Mouse (Mus musculus): Measurements from ENCODE around the gene H1f0. TPM values are rescaled to one million over a fixed set of nuclear protein-coding genes. Genes with fewer than 3 reads are reported as not detected.
A peak's percentile ranks its signal among the peaks of the same experiment; 100 is the strongest.

Gene H1f0
- total RNA-seq (2021) = 10 to 100 TPM; 71.1 to 87.4 TPM
- long read RNA-seq, experiment 1, transcript H1f0-201 (1 exons, 2,055 nt) = major isoform, 81 of 82 reads
- long read RNA-seq, experiment 1, partial matches to known transcripts = 0 of 82 reads
- long read RNA-seq, experiment 1, other reads (novel, unspliced or antisense) = 1 of 82 reads
- long read RNA-seq, experiment 2, transcript H1f0-201 (1 exons, 2,055 nt) = major isoform, 91 of 91 reads
- long read RNA-seq, experiment 2, partial matches to known transcripts = 0 of 91 reads
- long read RNA-seq, experiment 2, other reads (novel, unspliced or antisense) = 0 of 91 reads

- intact Hi-C loops (cut with DNase I) = loop anchor here (2.0 kb wide), 1 partner anchor 41 kb away; no protein-coding TSS in a partner anchor
- peak; percentile 93 to 95 for DNase-seq
These were observed at the start of gene H1f0 for GRCm38 (mm10) chr15:79028237-79028738. Gene H1f0 (plus strand): TSS chr15:79028450.

DNA sequence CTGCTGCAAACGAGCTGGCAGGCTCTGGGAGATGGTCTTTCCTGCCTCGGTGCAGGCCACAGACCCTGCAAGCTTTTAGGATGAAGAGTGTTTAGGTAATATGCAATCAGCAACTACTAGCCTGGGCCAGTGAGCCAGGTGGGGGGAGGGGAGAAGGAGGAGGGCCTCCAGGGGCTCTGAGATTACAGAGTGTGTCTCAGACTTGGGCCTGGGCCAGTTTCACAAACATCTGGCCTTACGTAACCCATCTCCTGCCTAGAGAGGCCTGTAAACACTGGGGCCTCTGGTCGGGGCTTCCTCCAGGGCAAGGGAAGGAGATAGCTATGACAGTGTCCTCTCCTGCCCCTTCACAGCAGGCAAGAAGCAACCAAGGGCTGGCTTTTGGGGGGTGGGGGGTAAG lies 49.4 kb upstream of the H1f0 start:
- peak; percentile 76 to 89 for DNase-seq
- intact Hi-C loops (cut with DNase I) = no loop called here

- intact Hi-C loops (cut with DNase I) = no loop called here
- DNase-seq = no peak
These were observed 48.2 kb upstream of the H1f0 start for GRCm38 (mm10) chr15:78980084-78980483.

DNA sequence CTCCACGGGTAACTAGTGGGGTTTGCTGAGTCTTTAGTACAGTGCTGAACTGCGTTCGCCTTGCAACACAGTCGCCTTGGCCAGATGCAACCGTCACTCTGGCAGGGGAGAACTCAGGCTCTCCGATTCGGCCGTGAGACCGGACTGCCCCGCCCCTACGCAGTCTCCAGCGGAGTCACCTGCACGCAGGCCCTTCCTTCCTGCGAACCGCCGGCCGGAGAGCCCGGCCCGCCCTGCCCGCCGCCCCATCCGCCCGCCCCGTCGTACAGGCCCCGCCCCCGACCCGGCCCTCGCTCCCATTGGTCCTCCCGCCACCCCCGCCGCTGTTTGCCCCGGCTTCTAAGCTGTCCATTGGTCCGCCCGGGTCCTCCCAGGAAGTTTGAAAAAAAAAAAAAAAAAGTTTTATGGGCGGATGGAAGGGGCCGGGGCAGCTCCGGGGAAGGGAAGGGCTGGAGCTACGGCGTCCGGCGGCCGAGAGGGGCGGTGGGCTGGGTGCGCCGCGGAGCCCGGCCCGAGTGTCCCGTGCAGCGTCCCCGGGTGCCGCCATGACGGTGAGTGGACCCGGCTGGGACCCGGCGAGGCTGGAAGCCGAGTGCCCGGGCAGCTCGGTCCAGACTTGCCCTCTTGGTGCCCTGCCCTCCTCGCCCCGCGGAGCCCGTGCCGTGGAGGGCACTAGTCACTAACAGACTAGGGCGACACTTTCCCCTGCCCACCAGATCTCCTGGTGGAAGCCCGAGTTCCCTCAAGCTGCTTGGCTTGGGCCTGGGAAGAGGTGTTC lies 45.4 kb upstream of the H1f0 start:
- DNase-seq = peak; percentile 78 to 90
- intact Hi-C loops (cut with DNase I) = no loop called here

GRCm38 (mm10) chr15:78983436-78984285 lies 44.6 kb upstream of the H1f0 start:
- intact Hi-C loops (cut with DNase I) = no loop called here
- DNase-seq = peak; percentile 50 to 55

- DNase-seq = no peak
- intact Hi-C loops (cut with DNase I) = no loop called here
These were observed 43.9 kb upstream of the H1f0 start for GRCm38 (mm10) chr15:78984286-78984778.

- intact Hi-C loops (cut with DNase I) = loop anchor here (2.0 kb wide), 1 partner anchor 42 kb away; the partner anchor contains the start of gene H1f0
- DNase-seq = peak; percentile 58 to 62
These were observed 41.6 kb upstream of the H1f0 start for GRCm38 (mm10) chr15:78986536-78987220.

GRCm38 (mm10) chr15:78988499-78988971 lies 39.7 kb upstream of the H1f0 start:
- peak; percentile 40 to 62 for DNase-seq
- intact Hi-C loops (cut with DNase I) = no loop called here

DNA sequence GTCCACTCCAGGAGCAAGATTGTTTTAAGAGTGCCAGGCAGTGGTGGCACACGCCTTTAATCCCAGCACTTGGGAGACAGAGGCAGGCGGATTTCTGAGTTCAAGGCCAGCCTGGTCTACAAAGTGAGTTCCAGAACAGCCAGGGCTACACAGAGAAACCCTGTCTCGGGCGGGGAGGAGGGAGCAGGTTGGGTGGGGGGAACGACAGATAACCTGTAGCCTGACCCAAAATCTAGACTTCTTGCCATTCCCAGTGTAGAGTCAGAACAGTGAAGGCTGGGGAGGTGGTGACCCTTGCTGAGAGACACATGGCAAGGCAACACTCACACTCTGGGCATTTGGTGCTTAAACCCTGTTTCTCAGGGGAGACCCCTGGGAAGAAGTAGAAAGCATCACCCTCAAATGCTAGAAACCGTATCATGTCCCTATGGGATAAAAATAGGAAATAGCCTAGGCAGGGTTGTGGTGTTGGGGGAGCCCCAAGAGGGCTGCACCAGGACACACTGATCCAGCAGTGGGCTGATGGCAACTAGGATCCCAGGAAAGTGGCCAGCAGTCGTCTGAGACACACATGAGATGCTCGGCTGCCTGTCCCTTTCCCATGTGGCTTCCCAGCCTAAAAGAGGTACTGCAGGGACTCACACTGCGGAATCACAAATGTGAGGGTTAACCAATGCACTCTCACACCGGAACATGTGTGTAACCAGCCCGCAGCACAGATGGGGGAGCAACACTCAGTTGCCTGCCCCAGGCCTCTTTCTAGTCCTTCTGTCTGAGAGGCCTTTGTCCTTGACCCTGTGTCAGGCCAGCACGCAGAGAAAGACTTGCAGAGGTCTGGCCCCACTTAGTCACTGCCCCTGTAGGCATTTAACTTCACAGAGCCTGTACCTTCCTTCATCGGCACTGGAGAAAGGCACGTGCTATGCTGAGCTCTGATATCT lies 38.8 kb upstream of the H1f0 start:
- no peak for DNase-seq
- intact Hi-C loops (cut with DNase I) = no loop called here

GRCm38 (mm10) chr15:78990093-78990463 lies 38.2 kb upstream of the H1f0 start:
- intact Hi-C loops (cut with DNase I) = no loop called here
- no peak for DNase-seq

DNA sequence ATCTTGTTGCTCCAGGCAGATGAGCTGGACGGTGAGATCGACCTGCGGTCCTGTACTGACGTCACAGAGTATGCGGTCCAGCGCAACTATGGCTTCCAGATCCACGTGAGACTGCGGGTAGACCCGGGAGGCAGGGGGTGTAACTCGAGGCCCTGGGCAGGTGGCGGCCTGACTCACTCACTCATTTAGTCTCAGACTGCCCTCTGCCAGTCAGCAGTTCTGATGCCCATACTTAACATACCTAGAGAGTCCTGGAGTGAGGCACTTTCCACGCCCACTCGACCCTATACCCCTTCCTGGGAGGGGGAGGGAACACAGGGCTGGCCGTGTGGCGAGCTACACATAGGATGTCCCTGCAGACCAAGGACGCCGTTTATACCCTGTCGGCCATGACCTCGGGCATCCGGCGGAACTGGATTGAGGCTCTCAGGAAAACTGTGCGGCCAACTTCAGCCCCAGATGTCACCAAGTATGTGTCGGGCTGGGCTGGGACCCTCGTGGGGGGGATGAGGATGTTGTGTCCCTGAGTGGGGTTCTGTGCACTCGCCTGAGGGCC lies 37.2 kb upstream of the H1f0 start:
- no peak for DNase-seq
- intact Hi-C loops (cut with DNase I) = no loop called here

- intact Hi-C loops (cut with DNase I) = no loop called here
- DNase-seq = no peak
These were observed 36.0 kb upstream of the H1f0 start for GRCm38 (mm10) chr15:78992235-78992634.

DNA sequence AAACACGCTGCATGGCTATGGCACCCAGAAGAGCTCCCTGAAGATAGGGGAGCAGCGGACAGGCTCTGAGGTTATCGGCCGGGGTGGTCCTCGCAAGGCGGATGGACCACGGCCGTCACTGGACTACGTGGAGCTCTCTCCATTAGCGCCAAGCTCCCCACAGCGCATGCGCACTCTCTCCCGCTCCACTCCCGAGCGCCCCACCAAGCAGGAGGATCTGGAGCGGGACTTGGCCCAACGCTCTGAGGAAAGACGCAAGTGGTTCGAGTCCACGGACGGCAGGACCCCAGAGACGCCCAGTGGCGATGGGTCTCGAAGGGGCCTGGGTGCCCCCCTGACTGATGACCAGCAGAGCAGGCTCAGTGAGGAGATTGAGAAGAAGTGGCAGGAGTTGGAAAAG lies 35.3 kb upstream of the H1f0 start:
- intact Hi-C loops (cut with DNase I) = no loop called here
- no peak for DNase-seq

DNA sequence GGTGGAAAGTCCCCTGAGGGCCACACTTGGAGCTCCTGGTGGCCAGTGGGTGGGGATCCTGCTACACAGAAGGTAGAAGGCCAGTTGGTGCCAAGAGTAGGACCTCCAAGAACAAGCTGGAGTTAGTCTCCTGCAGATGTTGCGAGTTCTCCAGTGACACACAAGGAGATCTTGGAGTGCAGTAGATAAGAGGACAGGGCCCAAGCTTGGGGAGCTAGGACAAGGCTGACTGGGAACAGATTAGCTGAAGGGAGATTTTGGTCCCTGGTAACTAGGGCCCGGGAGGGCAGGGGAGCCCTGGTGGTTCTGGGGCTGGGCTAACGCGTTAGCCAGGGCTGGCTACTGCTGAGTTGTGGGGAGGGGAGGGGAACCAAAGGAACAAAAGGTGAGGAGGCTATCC lies 32.3 kb upstream of the H1f0 start:
- no peak for DNase-seq
- intact Hi-C loops (cut with DNase I) = no loop called here

- intact Hi-C loops (cut with DNase I) = no loop called here
- no peak for DNase-seq
These were observed 31.6 kb upstream of the H1f0 start for GRCm38 (mm10) chr15:78996663-78997062.

DNA sequence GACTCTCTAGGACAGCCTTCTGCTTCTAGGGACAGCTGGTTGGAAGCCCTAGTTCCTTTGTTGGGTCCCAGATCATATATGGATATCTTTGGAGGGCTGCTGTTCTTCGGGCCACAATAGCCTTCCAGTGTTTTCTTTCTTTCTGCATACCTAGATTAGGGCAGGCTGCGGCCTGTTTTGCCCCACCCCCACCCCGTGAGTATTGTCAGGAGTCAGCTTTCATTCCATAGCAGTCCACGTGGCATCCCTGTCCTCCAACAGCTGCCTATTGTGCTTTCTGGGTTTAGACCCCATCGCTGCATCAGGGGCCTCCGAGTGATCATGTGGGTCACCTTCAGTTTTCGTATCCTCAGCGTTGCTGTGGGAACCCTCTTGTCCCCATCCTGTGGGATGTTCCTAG lies 29.9 kb upstream of the H1f0 start:
- DNase-seq = no peak
- intact Hi-C loops (cut with DNase I) = no loop called here

DNA sequence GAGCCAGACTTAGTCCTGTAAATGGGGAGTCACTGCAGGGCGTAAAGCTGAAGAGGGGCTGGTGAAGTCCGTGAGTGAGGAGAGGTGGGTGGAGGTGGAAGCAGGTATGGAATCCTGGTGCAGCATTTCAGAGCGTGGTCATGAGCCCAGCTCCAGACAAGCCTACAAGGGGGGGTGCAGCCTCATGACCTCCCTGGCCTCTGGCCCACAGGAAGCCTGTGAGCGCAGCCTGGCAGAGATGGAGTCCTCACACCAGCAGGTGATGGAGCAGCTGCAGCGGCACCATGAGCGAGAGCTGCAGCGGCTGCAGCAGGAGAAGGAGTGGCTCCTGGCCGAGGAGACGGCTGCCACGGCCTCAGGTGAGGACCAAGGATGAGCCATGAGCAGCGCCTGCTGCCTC lies 28.7 kb upstream of the H1f0 start:
- intact Hi-C loops (cut with DNase I) = no loop called here
- DNase-seq = no peak

- intact Hi-C loops (cut with DNase I) = no loop called here
- no peak for DNase-seq
These were observed 27.9 kb upstream of the H1f0 start for GRCm38 (mm10) chr15:79000357-79000791.

Measured in gastrocnemius, postnatal 36 days (tissue).